Mouse (Mus musculus) cerebellum, adult 2 months (tissue): ENCODE results near the gene Tlk2. TPM values are rescaled to one million over a fixed set of nuclear protein-coding genes. Genes with fewer than 3 reads are reported as not detected.
A peak's percentile ranks its signal among the peaks of the same experiment; 100 is the strongest.

Experiments used
- DNase-seq, 2 experiments: peaks; one replicate each; pipeline ENCODE4 v3.0.0; 2021
- H3K27ac ChIP-seq: fragments of 200-500 bp; 2 replicates; pipeline ENCODE4 v1.5.1; 2012; ENCODE audit warnings: low read length, control low read depth, inconsistent platforms; ENCODE audit not compliant: insufficient read depth
- H3K27me3 ChIP-seq: fragments of 200-500 bp; 2 replicates; pipeline ENCODE4 v1.6.1; 2012; ENCODE audit warnings: inconsistent platforms, mild to moderate bottlenecking, low read length, moderate library complexity; ENCODE audit not compliant: control insufficient read depth, insufficient read depth
- H3K4me1 ChIP-seq: fragments of 200-500 bp; 2 replicates; pipeline ENCODE4 v1.6.1; 2011; ENCODE audit warnings: low read length; ENCODE audit not compliant: control insufficient read depth, insufficient read depth
- H3K4me3 ChIP-seq: fragments of 200-500 bp; replicated peaks from 2 replicates; pipeline ENCODE3; 2011; ENCODE audit warnings: mild to moderate bottlenecking, low read depth, low read length, control low read depth; ENCODE audit not compliant: insufficient read depth
- CTCF ChIP-seq: fragments of 200-500 bp; IDR thresholded peaks from 2 replicates; pipeline ENCODE4 v1.5.1; 2011; ENCODE audit warnings: low read depth, mild to moderate bottlenecking, control low read depth, low read length, moderate library complexity, borderline replicate concordance; ENCODE audit not compliant: insufficient read depth
- POLR2A ChIP-seq: fragments of 200-500 bp; IDR thresholded peaks from 2 replicates; pipeline ENCODE4 v1.6.1; 2011; ENCODE audit warnings: low read length, control low read depth, borderline replicate concordance; ENCODE audit not compliant: insufficient read depth
- WGBS: fragments of 180-500 bp; shearing (Covaris S2); methylation state at CpG from one replicate; pipeline ENCODE4 v1.1.7; 2018; 5-methylcytosine and 5-hydroxymethylcytosine counted together
- polyA plus RNA-seq: library from polyadenylated mRNA; depleted of rRNA; stranded (reverse); fragments of >200 nt; gene quantifications from 2 replicates; pipeline ENCODE4 v1.2.3, GENCODE M21; 2012

The Tlk2 gene
- polyA plus RNA-seq, 1 experiment, result 44.6 TPM

DNA sequence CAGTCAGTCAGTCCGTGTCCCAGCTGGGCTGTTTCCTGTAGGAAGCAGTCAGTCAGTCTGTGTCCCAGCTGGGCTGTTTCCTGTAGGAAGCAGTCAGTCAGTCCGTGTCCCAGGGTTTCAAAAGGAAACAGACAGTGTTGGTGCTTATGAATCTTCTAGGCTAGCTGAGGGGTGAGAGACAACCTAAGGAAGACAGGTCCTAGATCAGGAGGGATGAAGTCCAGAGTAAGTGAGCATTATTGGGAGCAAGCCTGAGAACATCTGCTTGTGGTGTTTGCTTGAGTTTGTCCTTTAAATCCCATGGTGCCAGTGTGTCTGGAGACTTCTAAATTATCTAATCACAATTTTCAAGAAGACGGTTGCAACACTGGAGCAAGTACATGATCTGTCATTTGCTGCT is 81.1 kb downstream of the Tlk2 start:
- no peaks in the 10 kb centered on the region for H3K4me1 ChIP-seq
- no peak for TF ChIP-seq CTCF
- TF ChIP-seq POLR2A, result no peak
- no peak overlapping the region for H3K4me3 ChIP-seq
- no peaks in the 10 kb centered on the region for H3K27me3 ChIP-seq
- DNase-seq, result no peak
- H3K27ac ChIP-seq, result no peak overlapping the region
- WGBS, result 81% methylated on average over 3 of the region's 3 CpGs

DNA sequence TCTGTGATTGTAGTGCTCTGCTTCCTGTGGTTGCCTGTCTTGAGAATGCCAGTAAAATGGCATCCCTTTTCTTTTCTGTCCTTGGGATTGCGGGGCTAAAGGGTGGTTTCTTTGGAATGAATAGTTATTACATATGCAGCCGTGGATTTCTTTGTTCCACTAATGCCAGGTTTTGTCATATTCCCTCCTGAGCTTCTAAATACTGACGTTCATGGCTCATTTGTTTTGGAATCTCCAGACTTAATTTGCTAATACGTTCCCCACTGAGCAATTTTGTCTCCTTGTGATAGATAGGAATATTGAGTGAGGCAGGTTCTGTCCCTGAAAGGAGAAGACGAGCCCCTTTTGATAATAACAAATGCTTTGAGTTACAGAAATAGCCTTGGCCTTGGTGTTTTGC is 82.5 kb downstream of the Tlk2 start:
- no peaks in the 10 kb centered on the region for H3K4me1 ChIP-seq
- no peak overlapping the region for H3K4me3 ChIP-seq
- TF ChIP-seq CTCF (no peak), POLR2A (no peak)
- no peak for DNase-seq
- WGBS, result 40% methylated on average over 5 of the region's 5 CpGs
- H3K27me3 ChIP-seq, result no peaks in the 10 kb centered on the region
- no peak overlapping the region for H3K27ac ChIP-seq

DNA sequence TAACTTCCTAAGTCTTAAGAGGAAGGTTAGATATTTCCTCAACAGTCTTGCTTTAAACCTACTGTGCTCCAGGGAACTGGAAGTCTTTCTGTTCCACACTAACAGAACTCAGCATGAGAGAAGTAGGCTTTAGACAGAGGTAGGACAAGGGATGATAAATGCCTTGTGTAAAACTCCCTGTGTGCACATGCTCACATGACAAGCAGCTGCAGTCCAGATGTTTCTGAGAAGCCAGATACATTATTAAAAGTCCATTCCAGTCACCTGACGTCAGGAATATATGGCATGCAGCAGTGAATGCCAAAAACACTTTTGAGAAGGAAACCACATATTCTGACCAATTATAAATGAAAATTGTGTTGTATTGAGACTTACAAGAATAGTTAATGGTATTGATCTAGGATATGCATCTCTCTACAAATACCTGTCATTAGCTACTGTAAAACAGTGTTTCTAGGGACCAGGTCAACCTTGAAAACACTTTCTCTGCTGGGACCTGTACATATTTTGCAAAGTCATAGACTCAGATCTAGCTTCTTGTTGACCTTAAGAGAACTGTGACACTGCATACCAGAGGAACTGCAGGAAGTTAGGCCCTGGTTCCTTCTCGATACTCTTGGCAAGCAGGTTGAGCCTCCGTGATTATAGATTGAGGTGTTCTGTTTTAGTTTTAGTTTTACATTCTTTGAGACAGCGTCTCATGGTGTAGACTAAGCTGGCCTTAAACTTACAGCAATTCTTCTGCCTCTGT is 83.2 kb downstream of the Tlk2 start:
- no peak for DNase-seq
- no peak for TF ChIP-seq CTCF
- TF ChIP-seq POLR2A, result no peak
- Histone ChIP-seq H3K4me3 (no peak overlapping the region), H3K4me1 (no peaks in the 10 kb centered on the region), H3K27me3 (no peaks in the 10 kb centered on the region), H3K27ac (no peak overlapping the region)
- 89% methylated on average over 4 of the region's 4 CpGs for WGBS

DNA sequence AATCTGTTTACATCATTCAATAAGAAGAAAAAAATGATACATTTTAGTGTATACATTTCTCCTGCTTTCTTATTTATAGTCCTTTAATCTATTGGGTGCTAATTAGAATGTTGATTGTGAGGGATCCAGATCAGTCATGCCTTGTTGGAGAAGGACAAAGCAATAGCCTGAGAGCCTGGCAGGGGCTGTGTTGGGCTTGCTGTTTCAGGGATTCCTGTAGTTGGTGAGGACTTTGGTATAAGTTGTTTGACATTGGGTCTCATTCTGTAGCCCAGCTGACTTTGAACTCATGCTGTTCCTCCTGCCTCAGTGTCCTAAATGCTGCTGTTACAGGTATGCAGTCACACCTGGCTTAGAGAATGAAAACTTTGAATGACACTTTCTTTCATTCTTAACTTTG is 85.9 kb downstream of the Tlk2 start:
- Histone ChIP-seq H3K27ac (no peak overlapping the region), H3K27me3 (no peaks in the 10 kb centered on the region), H3K4me1 (no peaks in the 10 kb centered on the region), H3K4me3 (no peak overlapping the region)
- no peak for DNase-seq
- TF ChIP-seq POLR2A, result no peak
- TF ChIP-seq CTCF, result no peak

DNA sequence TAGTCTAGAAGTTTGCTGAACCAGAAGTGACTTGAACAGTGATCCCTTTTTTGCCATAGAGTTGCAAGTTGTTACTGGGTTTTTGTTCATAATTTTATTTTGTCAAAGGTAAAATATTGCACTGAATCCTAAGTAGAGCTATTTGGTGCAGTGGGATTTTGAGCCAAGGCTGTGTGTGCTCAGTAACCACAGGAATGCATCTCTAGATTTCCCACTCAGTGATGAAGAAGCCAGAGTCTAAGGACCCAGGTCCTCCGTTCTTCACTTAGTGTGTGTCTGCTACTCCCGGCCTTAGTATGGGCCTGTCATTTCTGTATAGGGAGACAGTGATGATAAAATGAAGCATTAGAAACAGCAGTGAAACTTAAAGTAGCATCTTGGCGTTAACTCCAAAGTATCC is 86.4 kb downstream of the Tlk2 start:
- no peak for DNase-seq
- Histone ChIP-seq H3K27me3 (no peaks in the 10 kb centered on the region), H3K27ac (no peak overlapping the region), H3K4me1 (peaks cover 2% of the 10 kb centered on the region; the same call in 1 of the 2 replicates), H3K4me3 (no peak overlapping the region)
- TF ChIP-seq CTCF (no peak), POLR2A (no peak)
- 91% methylated on average over 3 of the region's 3 CpGs for WGBS

DNA sequence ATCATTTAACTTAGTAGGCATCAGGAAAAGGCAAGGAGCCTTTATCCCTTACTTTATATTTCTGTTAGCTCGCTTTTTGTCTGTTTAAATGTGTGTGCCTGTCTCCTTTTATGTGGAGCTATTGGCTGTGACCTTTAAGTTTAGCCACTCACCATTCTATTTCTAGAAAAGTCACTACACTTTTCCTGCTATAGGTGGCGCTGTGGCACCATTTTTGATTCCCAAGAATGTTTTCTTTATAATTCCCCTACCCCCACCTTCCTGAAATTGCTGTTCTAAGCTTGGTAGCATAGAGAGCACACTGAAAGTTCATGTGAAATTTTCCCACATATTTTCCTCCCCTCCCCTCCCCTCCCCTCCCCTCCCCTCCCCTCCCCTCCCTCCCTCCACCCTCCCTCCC is 91.5 kb downstream of the Tlk2 start:
- no peak for TF ChIP-seq POLR2A
- H3K27ac ChIP-seq, result no peak overlapping the region
- no peak overlapping the region for H3K4me3 ChIP-seq
- peaks cover 2% of the 10 kb centered on the region; the same call in 1 of the 2 replicates for H3K4me1 ChIP-seq
- 20% methylated on average over 2 of the region's 2 CpGs for WGBS
- no peaks in the 10 kb centered on the region for H3K27me3 ChIP-seq
- peak; percentile 44 to 45 for DNase-seq

DNA sequence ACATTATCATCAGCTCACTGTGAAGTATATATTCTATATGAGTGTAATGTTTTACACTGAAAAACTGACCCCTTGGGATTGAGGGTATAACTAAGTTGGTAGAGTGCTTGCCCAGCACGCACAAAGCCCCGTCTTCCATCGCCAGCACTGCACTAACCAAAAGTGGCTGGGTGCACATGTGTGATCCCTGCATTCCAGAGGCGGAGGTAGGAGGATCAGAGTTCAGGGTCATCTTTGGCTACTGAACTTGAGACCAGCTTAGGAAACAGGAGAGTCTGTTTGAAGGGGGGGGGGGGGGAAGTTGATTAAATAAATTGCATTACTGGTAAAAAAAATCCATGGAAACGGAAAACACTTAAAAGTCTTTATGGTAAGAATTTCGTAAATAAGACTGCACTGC is 101.8 kb downstream of the Tlk2 start:
- Histone ChIP-seq H3K27ac (no peak overlapping the region), H3K4me3 (no peak overlapping the region), H3K27me3 (no peaks in the 10 kb centered on the region), H3K4me1 (peaks cover 17% of the 10 kb centered on the region)
- DNase-seq, result no peak
- TF ChIP-seq CTCF (no peak), POLR2A (no peak)
- WGBS, result 98% methylated on average over 6 of the region's 6 CpGs

DNA sequence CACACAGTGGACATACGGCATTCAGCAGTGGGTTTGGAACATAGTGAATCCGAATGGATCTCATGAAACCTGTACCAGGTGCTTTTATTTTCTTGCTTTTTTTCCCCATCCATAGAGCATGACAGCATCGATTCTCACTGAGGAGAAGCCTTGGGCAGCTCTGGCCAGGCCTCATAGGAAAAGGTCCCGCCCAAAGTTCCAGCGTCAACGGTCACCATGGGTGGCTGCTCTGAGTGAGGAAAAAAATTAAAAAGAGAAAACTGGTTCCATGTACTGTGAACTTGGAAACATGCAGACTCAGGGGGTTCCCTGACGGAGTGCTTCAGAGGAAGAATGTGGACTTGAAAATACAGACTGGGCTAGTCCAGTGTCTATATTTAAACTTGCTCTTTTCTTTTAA is 102.7 kb downstream of the Tlk2 start:
- Histone ChIP-seq H3K27ac (0 out of 2 replicates have a peak overlapping the region, but pooled peaks have one; percentile 13), H3K4me1 (peaks cover 17% of the 10 kb centered on the region), H3K27me3 (no peaks in the 10 kb centered on the region), H3K4me3 (no peak overlapping the region)
- TF ChIP-seq CTCF (no peak), POLR2A (no peak)
- DNase-seq, result no peak
- WGBS, result 55% methylated on average over 7 of the region's 7 CpGs
